Mouse (Mus musculus) G1E-ER4 (cell line): ENCODE data around the gene Celf2. TPM values are rescaled to one million over a fixed set of nuclear protein-coding genes. Genes with fewer than 3 reads are reported as not detected.

ENCODE experiments used
- GATA1 ChIP-seq: IDR thresholded peaks from one replicate; pipeline ENCODE4 v1.8.0; 2012; ENCODE audit warnings: low read length, inconsistent platforms
- polyA plus RNA-seq: library from polyadenylated mRNA; stranded (reverse); fragments of >175 nt; gene quantifications from 2 replicates; pipeline ENCODE4 v1.2.3, GENCODE M21; 2012

The Celf2 gene
- polyA plus RNA-seq, 1 experiment: 0.32 TPM

- no peak for TF ChIP-seq GATA1
Observed at GRCm38 (mm10) chr2:6573640-6574039, 935.7 kb downstream of the Celf2 start.

GRCm38 (mm10) chr2:6572976-6573375 is 936.4 kb downstream of the Celf2 start:
- no peak for TF ChIP-seq GATA1

- TF ChIP-seq GATA1: no peak
Observed at GRCm38 (mm10) chr2:6569040-6569542, 940.3 kb downstream of the Celf2 start.

- TF ChIP-seq GATA1: no peak
Observed at GRCm38 (mm10) chr2:6565175-6565574, 944.2 kb downstream of the Celf2 start.

- no peak for TF ChIP-seq GATA1
Observed at GRCm38 (mm10) chr2:6561337-6561736, 948.0 kb downstream of the Celf2 start.

GRCm38 (mm10) chr2:6560802-6561201 is 948.6 kb downstream of the Celf2 start:
- no peak for TF ChIP-seq GATA1

GRCm38 (mm10) chr2:6559581-6559980 is 949.8 kb downstream of the Celf2 start:
- no peak for TF ChIP-seq GATA1

- no peak for TF ChIP-seq GATA1
Observed at GRCm38 (mm10) chr2:6558303-6559254, 950.8 kb downstream of the Celf2 start.

GRCm38 (mm10) chr2:6557749-6558148 is 951.6 kb downstream of the Celf2 start:
- TF ChIP-seq GATA1: no peak

GRCm38 (mm10) chr2:6556913-6557312 is 952.5 kb downstream of the Celf2 start:
- TF ChIP-seq GATA1: no peak

- TF ChIP-seq GATA1: no peak
Observed at GRCm38 (mm10) chr2:6553656-6554055, 955.7 kb downstream of the Celf2 start.

- TF ChIP-seq GATA1: no peak
Observed at GRCm38 (mm10) chr2:6549251-6549650, 960.1 kb downstream of the Celf2 start.

- TF ChIP-seq GATA1: no peak
Observed at GRCm38 (mm10) chr2:6547139-6547664, 962.2 kb downstream of the Celf2 start.

- TF ChIP-seq GATA1: no peak
Observed at GRCm38 (mm10) chr2:6546462-6547138, 962.8 kb downstream of the Celf2 start.

GRCm38 (mm10) chr2:6545127-6545931 is 964.0 kb downstream of the Celf2 start:
- TF ChIP-seq GATA1: no peak
